Mouse (Mus musculus) liver, adult 2 months (tissue): ENCODE data around the gene Galnt16. TPM values are rescaled to one million over a fixed set of nuclear protein-coding genes. Genes with fewer than 3 reads are reported as not detected.
A peak's percentile ranks its signal among the peaks of the same experiment; 100 is the strongest.

ENCODE experiments used
- DNase-seq: peaks from one replicate; pipeline ENCODE4 v3.0.0-alpha.2; 2011; ENCODE audit warnings: low read depth, low spot score; ENCODE audit errors: extremely low read depth
- H3K27ac ChIP-seq: fragments of 200-500 bp; replicated peaks from 2 replicates; pipeline ENCODE4 v1.5.1; 2012; ENCODE audit warnings: low read depth, mild to moderate bottlenecking, control low read depth, inconsistent platforms, low read length; ENCODE audit not compliant: insufficient read depth
- H3K27me3 ChIP-seq: fragments of 200-500 bp; 2 replicates; pipeline ENCODE4 v1.6.1; 2012; ENCODE audit warnings: mild to moderate bottlenecking, moderate library complexity, low read length, inconsistent platforms; ENCODE audit not compliant: control insufficient read depth, insufficient read depth
- H3K36me3 ChIP-seq: fragments of 200-500 bp; 2 replicates; pipeline ENCODE4 v1.6.1; 2012; ENCODE audit warnings: low read length, inconsistent platforms; ENCODE audit not compliant: control insufficient read depth, insufficient read depth
- H3K4me1 ChIP-seq: fragments of 200-500 bp; 2 replicates; pipeline ENCODE4 v1.6.1; 2011; ENCODE audit warnings: low read length; ENCODE audit not compliant: control insufficient read depth, insufficient read depth
- H3K4me3 ChIP-seq: fragments of 200-500 bp; 2 replicates; pipeline ENCODE4 v1.5.1; 2011; ENCODE audit warnings: low read depth, mild to moderate bottlenecking, control low read depth, low read length, moderate library complexity; ENCODE audit not compliant: insufficient read depth
- H3K79me2 ChIP-seq: fragments of 200-500 bp; 2 replicates; pipeline ENCODE4 v1.6.1; 2012; ENCODE audit warnings: inconsistent platforms, mild to moderate bottlenecking, low read length, moderate library complexity; ENCODE audit not compliant: control insufficient read depth, insufficient read depth
- H3K9ac ChIP-seq: fragments of 200-500 bp; 2 replicates; pipeline ENCODE4 v1.6.1; 2012; ENCODE audit warnings: low read depth, mild to moderate bottlenecking, control low read depth, inconsistent platforms, low read length
- CTCF ChIP-seq: fragments of 200-500 bp; IDR thresholded peaks from 2 replicates; pipeline ENCODE4 v1.5.1; 2011; ENCODE audit warnings: low read depth, low read length, control low read depth
- POLR2A ChIP-seq: fragments of 200-500 bp; IDR thresholded peaks from 2 replicates; pipeline ENCODE4 v1.6.1; 2011; ENCODE audit warnings: low read length, control low read depth; ENCODE audit not compliant: insufficient read depth; ENCODE audit errors: extremely low read depth
- WGBS: fragments of 180-500 bp; shearing (Covaris S2); methylation state at CpG from one replicate; pipeline ENCODE4 v1.1.7; 2018; 5-methylcytosine and 5-hydroxymethylcytosine counted together
- polyA plus RNA-seq: library from polyadenylated mRNA; depleted of rRNA; stranded (reverse); fragments of >200 nt; gene quantifications from 2 replicates; pipeline ENCODE4 v1.2.3, GENCODE M21; 2012
- total RNA-seq: library from RNA; depleted of rRNA; stranded (reverse); fragments of >200 nt; gene quantifications from 2 replicates; pipeline ENCODE4 v1.2.3, GENCODE M21; 2014

Galnt16 gene
- total and polyA plus RNA-seq, 2 experiments, result 0.02 TPM; not detected in 1

DNA sequence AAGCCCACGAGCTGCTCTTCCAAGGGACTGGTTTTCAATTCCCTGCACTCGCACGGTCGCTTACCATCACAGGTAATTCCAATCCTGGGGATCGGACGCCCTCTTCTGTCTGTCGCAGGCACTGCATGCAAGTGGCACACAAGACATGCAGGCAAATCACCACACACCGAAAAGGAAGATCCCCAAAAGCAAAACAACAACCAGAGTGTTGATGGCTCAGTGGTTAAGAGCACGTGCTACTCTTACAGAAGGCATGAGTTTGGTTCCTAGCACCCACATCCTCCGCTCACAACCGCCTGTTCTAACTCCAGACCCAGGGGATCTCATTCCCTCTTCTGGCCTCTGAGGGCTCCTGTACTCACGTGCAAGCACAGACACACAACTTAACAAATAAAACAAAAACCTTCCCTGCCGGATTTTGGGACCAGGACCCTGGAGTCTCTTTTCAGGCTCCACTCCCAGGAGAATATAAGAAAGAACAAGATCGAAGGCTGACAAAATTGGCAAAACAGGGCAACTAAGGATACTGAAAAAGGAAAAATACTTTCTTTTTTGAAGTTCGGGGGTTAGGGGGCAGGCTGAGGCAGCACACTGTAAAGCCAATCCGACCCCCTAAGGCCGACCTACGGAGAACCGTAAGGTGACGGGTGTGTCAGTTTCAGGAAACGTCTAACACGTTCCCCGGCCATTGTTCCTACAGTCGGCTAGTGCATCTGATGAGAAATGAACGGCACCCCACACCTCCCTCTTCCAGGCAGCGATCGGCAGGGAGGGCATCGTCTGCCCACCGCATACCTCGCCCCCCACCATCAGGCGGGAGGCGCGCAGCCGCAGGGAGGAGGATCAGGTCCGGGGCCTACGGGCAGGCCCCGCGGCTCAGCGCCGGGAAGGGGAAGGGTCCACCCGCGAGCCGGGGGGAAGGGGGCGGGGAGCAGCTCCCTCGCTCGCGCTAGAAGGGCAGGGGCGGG lies 124.9 kb downstream of the Galnt16 start:
- peaks cover 10% of the 10 kb centered on the region; the same call in 1 of the 2 replicates for H3K79me2 ChIP-seq
- H3K9ac ChIP-seq, result peak overlapping the region; percentile 88
- H3K4me3 ChIP-seq, result peak overlapping the region; percentile 74
- WGBS, result 3% methylated on average over 48 of the region's 48 CpGs
- no peaks in the 10 kb centered on the region for H3K27me3 ChIP-seq
- peak; percentile 40 for DNase-seq
- H3K27ac ChIP-seq, result no peak overlapping the region
- H3K4me1 ChIP-seq, result peaks cover 12% of the 10 kb centered on the region
- TF ChIP-seq CTCF, result peak; percentile 87
- no peak for TF ChIP-seq POLR2A
- H3K36me3 ChIP-seq, result peaks cover 22% of the 10 kb centered on the region

DNA sequence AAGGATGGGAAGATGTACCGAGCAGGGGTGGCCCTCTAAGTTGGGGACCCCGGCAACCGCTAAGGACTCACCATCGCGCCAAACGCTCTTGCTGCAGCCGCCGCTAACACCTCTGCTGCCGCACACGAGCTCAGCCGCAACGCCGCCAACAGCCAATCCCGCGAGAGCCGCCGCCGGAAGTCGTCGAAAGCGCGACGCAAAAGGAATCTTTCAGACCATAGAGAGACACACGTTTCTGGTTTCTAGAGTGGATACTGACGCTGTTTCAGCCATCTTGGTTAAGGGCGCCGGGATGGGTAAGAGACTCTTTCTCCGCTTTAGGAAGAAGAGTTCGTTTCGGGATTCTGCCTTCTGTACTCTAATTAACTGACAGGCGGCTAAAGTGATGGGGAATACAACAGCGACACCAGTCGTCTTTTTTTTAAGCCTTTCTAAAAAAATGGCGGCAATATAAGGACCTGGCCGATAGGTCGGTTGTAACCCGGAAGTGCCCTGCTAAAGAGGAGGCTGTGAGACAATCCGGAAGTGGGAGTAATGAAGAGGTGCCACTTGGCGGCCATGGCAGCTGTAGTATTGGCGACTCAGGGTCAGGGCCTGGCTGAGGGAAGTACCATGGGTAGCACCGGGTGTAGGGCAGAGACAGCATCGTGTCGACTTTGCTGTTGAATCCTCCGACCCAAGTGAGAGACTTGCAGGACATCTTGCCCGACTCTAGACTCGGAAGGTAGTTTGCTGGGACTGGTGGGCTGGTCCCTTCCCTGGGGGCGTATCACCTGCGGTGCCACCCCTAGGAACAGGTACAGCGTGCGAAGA lies 125.8 kb downstream of the Galnt16 start, which contains the start of the genes Slc39a9 and Erh:
Gene Slc39a9, plus strand, starts transcription at position 191 of the 813 bp plus-strand sequence.
Gene Erh, minus strand, starts transcription at position 649 of the 813 bp plus-strand sequence.
- under 1% methylated on average over 50 of the region's 50 CpGs for WGBS
- H3K36me3 ChIP-seq, result peaks cover 15% of the 10 kb centered on the region

GRCm38 (mm10) chr12:80644506-80644868 lies 126.4 kb downstream of the Galnt16 start:
- peaks cover 17% of the 10 kb centered on the region; the same call in 1 of the 2 replicates for H3K79me2 ChIP-seq
- H3K27ac ChIP-seq, result peak overlapping the region; percentile 52
- no peaks in the 10 kb centered on the region for H3K27me3 ChIP-seq
- TF ChIP-seq CTCF, result no peak
- TF ChIP-seq POLR2A, result no peak
- no peak for DNase-seq
- H3K4me1 ChIP-seq, result peaks cover 12% of the 10 kb centered on the region
- H3K9ac ChIP-seq, result peak overlapping the region; percentile 81
- peak overlapping the region; percentile 74 for H3K4me3 ChIP-seq
- peaks cover 10% of the 10 kb centered on the region for H3K36me3 ChIP-seq
- 2% methylated on average over 18 of the region's 18 CpGs for WGBS

More for the DNA sequence above, 125.8 kb downstream of the Galnt16 start, which contains the start of the genes Slc39a9 and Erh:
- Histone ChIP-seq H3K4me3 (peak within 1 kb of the TSS; percentile 74), H3K4me1 (peaks cover 12% of the 10 kb centered on the region), H3K79me2 (peaks cover 15% of the 10 kb centered on the region; the same call in 1 of the 2 replicates), H3K27ac (peak within 1 kb of the TSS; percentile 52), H3K27me3 (no peaks in the 10 kb centered on the region), H3K9ac (peak within 1 kb of the TSS; percentile 88)
- peak; percentile 94 for DNase-seq
- TF ChIP-seq CTCF, result peak; percentile 27
- peak; percentile 49; the same call in 1 of the 2 replicates for TF ChIP-seq POLR2A

GRCm38 (mm10) chr12:80646377-80646776 lies 128.3 kb downstream of the Galnt16 start:
- TF ChIP-seq CTCF (no peak), POLR2A (no peak)
- H3K9ac ChIP-seq, result no peak overlapping the region
- peaks cover 20% of the 10 kb centered on the region; the same call in 1 of the 2 replicates for H3K79me2 ChIP-seq
- peaks cover 12% of the 10 kb centered on the region for H3K4me1 ChIP-seq
- WGBS, result 27% methylated on average over 3 of the region's 3 CpGs
- H3K36me3 ChIP-seq, result 0 out of 2 replicates have a peak, but pooled peaks cover 2% of the 10 kb centered on the region
- H3K27ac ChIP-seq, result no peak overlapping the region
- no peaks in the 10 kb centered on the region for H3K27me3 ChIP-seq
- DNase-seq, result peak; percentile 35
- no peak overlapping the region for H3K4me3 ChIP-seq

- peak; percentile 95 for DNase-seq
- Histone ChIP-seq H3K4me1 (peaks cover 16% of the 10 kb centered on the region), H3K79me2 (peaks cover 21% of the 10 kb centered on the region; the same call in 1 of the 2 replicates), H3K4me3 (no peak overlapping the region; the same call in 1 of the 2 replicates), H3K9ac (peak overlapping the region; percentile 22; the same call in 1 of the 2 replicates), H3K27me3 (no peaks in the 10 kb centered on the region), H3K36me3 (no peaks in the 10 kb centered on the region), H3K27ac (peak overlapping the region; percentile 62)
- WGBS, result 25% methylated on average over 7 of the region's 7 CpGs
- no peak for TF ChIP-seq POLR2A
These were observed 136.0 kb downstream of the Galnt16 start for GRCm38 (mm10) chr12:80653951-80654658.
